Mouse (Mus musculus): ENCODE data around the gene Tusc2.

GRCm38 (mm10) chr9:107579023-107579900, 16.2 kb downstream of the Tusc2 start:
- TF ChIP-seq POLR2A (IDR thresholded peaks at IDR 0.05; ENCODE audit: insufficient read depth, low read depth, low read length) (no peak), CTCF (IDR thresholded peaks at IDR 0.05) (no peak)

Measured in heart, adult 2 months (tissue).